Mouse (Mus musculus) T-helper 17 cell (primary cell): Measurements from ENCODE around the gene Cmip.

ENCODE experiments used
- in situ Hi-C, 2 experiments: fragments of 300-600 bp; cut with MboI, MseI; formaldehyde crosslinking; loops; 1 replicate in 1 of 2; 2 replicates in 1 of 2; pipeline ENCODE4 v1.15.1; 2025; ENCODE audit warnings: high pct_unique_total_duplicates in 2 of 2

The Cmip gene

DNA sequence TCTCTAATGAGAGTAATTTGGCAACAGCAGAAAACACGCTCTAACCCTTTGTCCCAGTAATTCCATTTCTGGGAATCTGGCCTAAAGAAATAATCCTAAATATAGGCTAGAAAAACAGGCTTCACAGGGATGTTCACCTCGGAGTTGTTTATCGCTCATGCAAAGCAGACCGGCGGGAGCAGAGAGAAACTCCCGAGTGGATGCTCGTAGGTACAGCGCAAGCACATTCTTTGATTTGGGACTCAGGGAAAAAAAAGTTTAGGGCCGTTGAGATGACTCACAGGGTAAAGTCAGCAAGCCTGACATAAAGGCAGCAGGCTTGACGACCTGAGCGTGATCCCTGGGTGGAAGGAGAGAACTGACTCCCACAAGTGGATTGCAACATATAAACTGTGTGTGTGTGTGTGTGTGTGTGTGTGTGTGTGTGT lies 116.2 kb downstream of the Cmip start:
- in situ Hi-C loops = no loop called here

DNA sequence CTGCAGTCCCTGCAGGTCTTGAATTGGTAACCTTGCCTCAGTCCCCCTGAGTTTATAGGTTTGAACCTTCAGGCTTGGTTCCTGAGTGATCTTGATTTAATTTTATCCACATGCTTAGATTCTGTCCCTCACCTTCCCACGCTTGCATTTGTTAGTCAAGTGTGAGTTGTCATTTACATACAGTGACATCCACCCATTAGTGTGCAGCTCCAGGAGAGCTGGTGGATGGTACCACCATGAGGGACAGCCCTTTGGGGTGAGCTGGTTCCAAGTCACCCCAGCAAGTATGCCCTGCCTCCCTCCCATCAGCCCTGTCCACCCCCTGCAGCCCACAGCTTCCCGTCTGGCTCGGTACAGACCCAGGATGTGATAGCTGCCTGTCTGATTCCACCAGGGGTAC lies 117.2 kb downstream of the Cmip start:
- in situ Hi-C loops = no loop called here

- in situ Hi-C loops = no loop called here
Measured at GRCm38 (mm10) chr8:117376997-117377396, 120.1 kb downstream of the Cmip start.

DNA sequence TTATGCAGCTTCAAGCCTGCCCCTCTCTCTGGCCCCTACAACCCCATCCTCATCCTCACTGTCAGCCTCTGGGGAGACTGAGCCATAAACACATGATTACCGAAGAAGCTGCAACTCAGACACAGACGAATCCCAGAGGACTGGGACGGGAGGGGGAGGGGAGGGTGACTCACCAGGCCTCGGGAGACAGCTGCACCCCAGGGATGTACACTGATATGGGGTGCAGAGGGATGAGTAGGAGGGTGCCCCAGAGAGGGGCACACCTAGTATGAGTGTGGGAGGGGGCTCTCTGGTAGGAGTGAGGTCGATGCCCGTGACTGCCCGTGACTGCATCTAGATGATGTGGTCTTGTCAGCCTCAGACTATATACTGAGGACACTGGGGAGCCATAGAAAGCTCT lies 121.8 kb downstream of the Cmip start:
- in situ Hi-C loops = no loop called here

DNA sequence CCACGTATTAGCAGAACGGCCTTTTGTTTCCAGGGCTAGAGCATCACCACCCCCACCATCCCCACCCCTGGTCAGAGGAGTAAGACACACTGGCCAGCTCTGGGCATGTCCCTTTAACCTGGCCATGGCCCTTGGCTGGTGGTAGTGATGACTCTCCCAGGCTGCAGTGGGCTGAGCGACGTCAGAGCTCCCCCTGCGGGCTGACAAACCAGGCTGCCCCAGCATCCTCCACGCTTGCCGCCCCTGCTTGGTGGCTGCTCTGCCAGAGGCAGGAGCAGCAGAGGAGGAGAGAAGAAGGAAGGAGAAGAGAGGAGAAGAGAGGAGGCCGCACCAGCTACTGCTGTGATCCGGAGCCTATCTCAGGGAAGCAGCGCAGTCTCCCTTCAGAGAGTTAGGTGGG lies 122.3 kb downstream of the Cmip start:
- in situ Hi-C loops = no loop called here

DNA sequence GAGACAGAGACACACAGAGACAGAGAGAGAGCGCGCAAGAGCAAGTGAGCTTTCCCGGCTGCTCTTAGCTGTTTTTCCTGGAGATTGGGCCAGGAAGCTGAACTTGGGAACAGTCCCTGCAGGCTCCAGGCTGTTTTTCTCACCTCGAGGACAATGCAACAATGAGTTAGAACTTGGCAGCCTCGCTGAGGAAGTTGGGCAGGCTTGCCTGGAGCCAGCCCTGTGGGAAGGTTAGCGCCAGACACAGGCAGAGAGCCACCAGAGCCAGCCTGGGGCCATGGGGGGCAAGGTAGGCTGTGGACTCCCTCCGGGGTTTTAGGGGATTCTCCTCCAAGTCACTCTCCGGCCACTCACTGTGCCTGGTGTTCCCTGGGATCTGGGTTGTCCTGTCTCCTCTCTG lies 123.9 kb downstream of the Cmip start:
- in situ Hi-C loops = no loop called here

- in situ Hi-C loops = no loop called here
Measured at GRCm38 (mm10) chr8:117386142-117386541, 129.3 kb downstream of the Cmip start.

DNA sequence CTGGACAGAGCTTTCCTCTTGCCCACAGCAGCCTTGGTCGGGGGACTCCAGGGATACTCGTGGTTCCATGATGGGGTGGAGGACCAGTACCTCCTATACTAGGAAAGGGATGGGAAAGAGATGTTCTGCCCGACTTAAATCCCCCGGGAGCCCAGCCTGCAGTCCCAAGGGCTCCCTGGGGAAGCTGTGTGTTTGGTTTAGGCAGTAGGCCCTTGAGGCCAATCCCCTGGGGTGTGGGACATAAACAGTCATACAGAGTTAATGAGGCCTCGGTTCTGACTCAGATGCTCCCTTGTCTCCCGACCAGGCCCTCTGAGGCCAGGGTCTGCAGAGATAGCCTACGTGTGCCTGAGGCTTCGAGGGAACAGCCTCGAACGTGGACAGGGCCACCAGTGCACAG lies 130.8 kb downstream of the Cmip start:
- in situ Hi-C loops = no loop called here

DNA sequence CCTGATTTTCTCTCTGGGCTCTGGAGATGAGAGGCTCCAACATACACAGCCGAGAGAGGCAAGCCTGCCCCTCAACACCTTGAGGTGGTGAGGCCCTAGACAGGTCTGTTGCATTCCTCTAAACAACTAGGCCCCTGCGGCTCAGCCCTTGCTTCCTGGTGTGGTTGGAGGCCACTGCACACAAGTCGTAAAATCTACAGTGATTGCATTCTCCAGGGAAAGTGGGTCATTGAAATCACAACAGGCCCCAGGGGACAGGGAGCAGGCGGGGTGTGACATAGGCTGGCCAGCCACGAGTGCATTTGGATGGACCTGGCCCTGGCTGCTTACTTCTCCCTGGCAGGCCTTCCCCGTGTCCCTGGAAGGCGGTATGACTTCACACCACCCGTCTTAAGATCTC lies 131.5 kb downstream of the Cmip start:
- in situ Hi-C loops = no loop called here

GRCm38 (mm10) chr8:117393853-117394252 lies 137.0 kb downstream of the Cmip start:
- in situ Hi-C loops = loop anchor here in 1 of 2 experiments (10.0 kb wide), 1 partner anchor 391 kb away; no protein-coding TSS in a partner anchor

DNA sequence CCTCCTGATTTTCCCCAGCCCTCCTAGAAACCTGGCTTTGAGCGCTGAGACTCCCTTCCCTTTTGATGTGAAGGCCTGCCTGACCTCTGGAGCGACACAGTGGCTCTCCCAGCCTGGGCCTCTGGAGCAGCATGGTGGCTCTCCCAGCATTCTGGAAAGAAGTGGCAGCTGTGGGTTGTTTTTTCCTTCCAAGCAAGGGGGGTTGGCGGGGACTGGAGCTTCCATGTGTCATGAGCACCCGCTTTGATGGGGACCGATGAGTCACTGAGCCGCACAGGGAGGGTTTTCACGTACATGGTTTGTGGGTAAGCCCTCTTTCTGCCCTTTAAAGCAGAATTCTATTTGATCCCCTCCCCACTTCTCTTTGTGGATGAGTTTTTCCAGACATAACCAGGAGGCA lies 138.2 kb downstream of the Cmip start:
- in situ Hi-C loops = loop anchor here in 1 of 2 experiments (10.0 kb wide), 1 partner anchor 390 kb away; no protein-coding TSS in a partner anchor

DNA sequence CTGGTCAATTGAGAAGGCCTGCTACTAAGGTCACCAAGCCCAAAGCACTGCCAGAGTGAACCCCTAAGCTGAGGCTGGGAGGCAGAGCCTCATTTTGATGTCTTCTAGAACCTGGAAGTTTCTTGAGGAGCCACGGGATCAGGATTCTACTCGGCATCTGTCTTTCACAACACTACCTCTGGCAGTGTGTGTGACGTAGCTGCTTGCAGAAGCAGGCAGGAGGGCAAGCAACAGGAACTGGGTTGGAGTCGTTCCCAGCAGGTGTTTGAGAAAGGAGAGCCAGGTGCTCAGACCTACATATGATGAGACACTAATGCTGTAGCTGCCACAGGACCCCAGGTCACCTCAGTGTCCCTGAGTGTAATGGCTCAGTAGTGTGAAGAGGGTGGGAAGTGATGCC lies 140.0 kb downstream of the Cmip start:
- in situ Hi-C loops = loop anchor here in 1 of 2 experiments (10.0 kb wide), 1 partner anchor 388 kb away; no protein-coding TSS in a partner anchor

DNA sequence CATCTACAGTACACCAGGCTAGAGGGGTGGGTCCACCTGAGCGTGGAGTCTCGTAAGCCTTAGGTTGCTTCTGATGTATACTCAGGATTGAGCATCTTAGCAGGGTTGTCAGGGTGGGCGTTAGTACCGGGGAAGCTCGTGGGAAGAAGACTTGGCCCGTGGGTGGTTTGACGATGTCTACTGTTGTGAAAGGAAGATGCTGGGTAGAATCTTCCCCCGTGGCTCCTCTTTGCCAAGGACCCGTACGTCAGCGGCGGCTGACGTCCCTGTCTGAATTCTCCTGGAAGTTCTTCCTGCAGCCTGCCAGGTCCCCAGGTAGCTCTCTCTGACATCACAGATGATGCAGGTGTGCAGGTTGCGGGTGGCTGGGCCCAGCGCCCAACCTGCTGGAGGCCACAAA lies 140.9 kb downstream of the Cmip start:
- in situ Hi-C loops = loop anchor here in 1 of 2 experiments (10.0 kb wide), 1 partner anchor 387 kb away; no protein-coding TSS in a partner anchor

DNA sequence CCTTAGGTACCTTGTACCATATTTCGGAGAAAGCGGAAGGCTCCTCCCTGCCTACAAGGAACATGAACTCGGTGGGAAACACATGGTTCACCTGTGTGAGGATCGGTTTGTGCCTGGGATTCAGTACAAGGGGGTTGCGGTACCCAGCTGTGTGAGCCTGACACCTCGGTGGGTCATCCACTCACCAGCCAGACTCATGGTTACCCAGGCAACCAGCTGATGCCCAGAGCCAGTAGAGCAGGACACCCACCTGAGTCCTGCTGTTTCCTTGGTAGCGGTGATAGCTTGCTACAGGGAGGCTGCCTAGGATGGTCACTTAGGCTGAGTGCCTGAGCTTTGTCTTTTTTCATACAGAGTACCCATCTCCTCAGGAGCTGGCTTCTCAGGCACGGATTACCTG lies 142.4 kb downstream of the Cmip start:
- in situ Hi-C loops = loop anchor here in 1 of 2 experiments (10.0 kb wide), 1 partner anchor 386 kb away; no protein-coding TSS in a partner anchor

GRCm38 (mm10) chr8:117400820-117401219 lies 144.0 kb downstream of the Cmip start:
- in situ Hi-C loops = no loop called here

- in situ Hi-C loops = no loop called here
Measured at GRCm38 (mm10) chr8:117401880-117402279, 145.0 kb downstream of the Cmip start.

- in situ Hi-C loops = no loop called here
Measured at GRCm38 (mm10) chr8:117402911-117403704, 146.2 kb downstream of the Cmip start.

GRCm38 (mm10) chr8:117403705-117404476 lies 147.0 kb downstream of the Cmip start:
- in situ Hi-C loops = no loop called here

DNA sequence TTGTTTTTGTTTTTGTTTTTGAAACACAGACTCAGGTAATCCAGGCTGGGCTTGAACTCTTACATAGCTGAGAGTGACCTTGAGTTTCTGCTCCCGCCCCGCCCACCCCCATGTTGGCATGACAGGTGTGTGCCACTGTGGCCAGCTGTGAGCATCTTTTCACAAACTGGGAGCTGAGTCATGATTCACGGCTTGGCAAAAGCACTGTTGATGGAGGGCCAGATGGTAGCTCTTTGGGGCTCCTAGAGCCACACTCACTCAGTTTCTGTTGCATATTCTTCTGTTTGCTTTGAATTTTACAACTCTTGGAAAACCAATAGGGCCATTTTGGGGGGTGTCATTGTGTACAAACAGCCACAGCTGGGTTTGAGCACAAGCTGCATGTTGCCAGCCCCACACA lies 149.2 kb downstream of the Cmip start:
- in situ Hi-C loops = no loop called here

DNA sequence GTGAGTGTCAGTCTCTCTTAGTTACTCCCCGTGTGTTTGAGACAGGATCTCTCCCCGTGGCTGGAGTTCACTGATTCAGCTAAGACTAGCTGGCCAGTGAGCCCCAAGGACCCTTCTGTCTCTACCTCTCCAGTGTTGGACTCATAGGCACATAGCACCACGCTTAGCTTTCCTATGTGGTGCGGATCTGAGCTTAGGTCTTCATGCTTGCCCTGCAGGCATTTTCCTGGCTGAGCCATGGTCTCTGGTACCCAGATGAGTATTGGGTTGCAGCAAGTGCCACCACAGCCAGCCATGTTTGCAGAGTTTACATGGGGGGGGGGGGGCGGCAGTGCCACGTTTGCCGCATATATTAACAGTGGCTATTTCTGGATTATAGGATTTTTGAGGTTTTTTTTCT lies 151.8 kb downstream of the Cmip start:
- in situ Hi-C loops = no loop called here

DNA sequence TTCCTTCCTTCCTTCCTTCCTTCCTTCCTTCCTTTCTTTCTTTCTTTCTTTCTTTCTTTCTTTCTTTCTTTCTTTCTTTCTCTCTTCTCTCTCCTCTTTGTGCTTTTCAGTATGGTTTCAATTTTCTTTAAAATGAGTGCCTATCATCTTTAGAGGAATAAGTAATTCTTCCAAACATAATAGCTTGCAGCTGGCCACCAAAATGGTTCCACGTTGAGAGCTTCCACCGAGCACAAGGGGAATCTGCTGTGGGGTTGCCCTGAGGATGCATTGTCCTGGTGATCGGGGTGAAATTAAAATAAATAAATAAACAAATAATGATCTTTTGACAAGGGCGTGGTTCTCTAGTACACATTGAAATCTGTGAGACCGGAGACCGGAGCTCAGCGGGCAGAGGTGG lies 152.2 kb downstream of the Cmip start:
- in situ Hi-C loops = no loop called here

DNA sequence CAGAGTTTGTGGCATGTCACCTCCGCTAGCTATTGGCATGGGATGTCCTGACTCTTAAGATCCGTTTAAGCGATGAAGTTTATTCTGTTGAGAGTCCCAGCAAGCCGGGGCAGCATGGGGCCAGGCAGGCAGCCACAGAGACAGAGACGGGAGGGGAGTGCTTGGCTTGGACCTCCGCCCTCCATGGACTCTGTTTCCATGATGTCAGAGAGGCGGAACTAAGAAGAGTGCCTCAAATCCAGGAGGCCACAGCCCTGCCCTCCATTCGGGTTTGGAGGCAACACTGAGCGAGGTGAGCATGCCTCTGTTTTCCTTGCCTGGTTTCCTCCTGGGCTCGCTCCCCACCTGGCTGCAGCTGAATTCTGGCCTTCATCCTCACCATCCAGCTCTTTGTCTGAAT lies 153.5 kb downstream of the Cmip start:
- in situ Hi-C loops = no loop called here

- in situ Hi-C loops = no loop called here
Measured at GRCm38 (mm10) chr8:117410901-117411300, 154.0 kb downstream of the Cmip start.
